Mouse (Mus musculus) liver, embryonic 15.5 days (tissue): Measurements from ENCODE around the gene Cox7a2. TPM values are rescaled to one million over a fixed set of nuclear protein-coding genes. Genes with fewer than 3 reads are reported as not detected.

Source experiments
- ATAC-seq: fragments of 200-750 bp; cut with Nextera tagmentation; 2 replicates; pipeline ENCODE4 v1.8.0; 2017; ENCODE audit warnings: moderate number of reproducible peaks, mild to moderate bottlenecking, moderate library complexity; ENCODE audit not compliant: insufficient read depth
- H3K27ac ChIP-seq: fragments of 300-500 bp; sonication (generic); replicated peaks from 2 replicates; pipeline ENCODE4 v1.5.1; 2015; ENCODE audit warnings: mild to moderate bottlenecking, inconsistent platforms
- H3K27me3 ChIP-seq: fragments of 300-500 bp; sonication (generic); 2 replicates; pipeline ENCODE4 v1.6.1; 2015; ENCODE audit warnings: mild to moderate bottlenecking, inconsistent platforms
- H3K36me3 ChIP-seq: fragments of 300-500 bp; sonication (generic); replicated peaks from 2 replicates; pipeline ENCODE4 v1.6.1; 2015; ENCODE audit warnings: moderate library complexity, mild to moderate bottlenecking, inconsistent platforms
- H3K4me1 ChIP-seq: fragments of 300-500 bp; sonication (generic); replicated peaks from 2 replicates; pipeline ENCODE4 v1.6.1; 2015; ENCODE audit warnings: inconsistent platforms
- H3K4me2 ChIP-seq: fragments of 300-500 bp; sonication (generic); 2 replicates; pipeline ENCODE4 v1.6.1; 2015; ENCODE audit warnings: moderate library complexity, mild to moderate bottlenecking, inconsistent platforms
- H3K4me3 ChIP-seq: fragments of 300-500 bp; sonication (generic); replicated peaks from 2 replicates; pipeline ENCODE4 v1.5.1; 2015; ENCODE audit warnings: mild to moderate bottlenecking, inconsistent platforms
- H3K9ac ChIP-seq: fragments of 300-500 bp; sonication (generic); 2 replicates; pipeline ENCODE4 v1.6.1; 2015; ENCODE audit warnings: moderate library complexity, mild to moderate bottlenecking, inconsistent platforms
- H3K9me3 ChIP-seq: fragments of 300-500 bp; sonication (generic); replicated peaks from 2 replicates; pipeline ENCODE4 v1.6.1; 2016; ENCODE audit warnings: inconsistent platforms
- WGBS: fragments of 180-500 bp; shearing (Covaris S2); methylation state at CpG from one replicate; pipeline ENCODE4 v1.1.7; 2015; ENCODE audit warnings: mixed read lengths; ENCODE audit not compliant: insufficient replicate concordance; 5-methylcytosine and 5-hydroxymethylcytosine counted together
- polyA plus RNA-seq: library from polyadenylated mRNA; unstranded; fragments of >200 nt; fragmentation: Nextera tagmentation; extraction: Ambion mirVana; gene quantifications from 2 replicates; pipeline ENCODE4 v1.2.1, GENCODE M21; 2015

Gene Cox7a2
- 387 and 436 TPM in 2 replicates for polyA plus RNA-seq

- Histone ChIP-seq H3K9me3 (no peaks in the 10 kb centered on the region), H3K9ac (peak within 1 kb of the TSS; percentile 85), H3K4me3 (peak within 1 kb of the TSS; percentile 93), H3K4me2 (peak within 1 kb of the TSS; percentile 84), H3K27ac (peak within 1 kb of the TSS; percentile 87), H3K36me3 (peaks cover 26% of the 10 kb centered on the region), H3K4me1 (peaks cover 22% of the 10 kb centered on the region), H3K27me3 (no peaks in the 10 kb centered on the region)
- WGBS, result under 1% methylated on average over 49 of the region's 49 CpGs
- peak; percentile 100 for ATAC-seq
Observed at GRCm38 (mm10) chr9:79759385-79760005, at the start of gene Cox7a2. TSS of gene Cox7a2 (minus strand) at chr9:79759878.

- H3K4me1 ChIP-seq, result no peaks in the 10 kb centered on the region; the same call in 1 of the 2 replicates
- 46% methylated on average over 6 of the region's 6 CpGs for WGBS
- no peak overlapping the region for H3K4me2 ChIP-seq
- H3K9me3 ChIP-seq, result no peaks in the 10 kb centered on the region
- no peak overlapping the region for H3K27ac ChIP-seq
- H3K36me3 ChIP-seq, result no peaks in the 10 kb centered on the region
- H3K27me3 ChIP-seq, result no peaks in the 10 kb centered on the region
- no peak overlapping the region for H3K9ac ChIP-seq
- no peak for ATAC-seq
- no peak overlapping the region for H3K4me3 ChIP-seq
Observed at GRCm38 (mm10) chr9:79809411-79809810, 49.7 kb upstream of the Cox7a2 start.

GRCm38 (mm10) chr9:79807178-79807577, 47.5 kb upstream of the Cox7a2 start:
- Histone ChIP-seq H3K27ac (no peak overlapping the region), H3K4me1 (no peaks in the 10 kb centered on the region; the same call in 1 of the 2 replicates), H3K27me3 (no peaks in the 10 kb centered on the region), H3K36me3 (no peaks in the 10 kb centered on the region), H3K4me3 (no peak overlapping the region), H3K4me2 (no peak overlapping the region), H3K9ac (no peak overlapping the region), H3K9me3 (no peaks in the 10 kb centered on the region)
- 26% methylated on average over 4 of the region's 4 CpGs for WGBS
- no peak for ATAC-seq

DNA sequence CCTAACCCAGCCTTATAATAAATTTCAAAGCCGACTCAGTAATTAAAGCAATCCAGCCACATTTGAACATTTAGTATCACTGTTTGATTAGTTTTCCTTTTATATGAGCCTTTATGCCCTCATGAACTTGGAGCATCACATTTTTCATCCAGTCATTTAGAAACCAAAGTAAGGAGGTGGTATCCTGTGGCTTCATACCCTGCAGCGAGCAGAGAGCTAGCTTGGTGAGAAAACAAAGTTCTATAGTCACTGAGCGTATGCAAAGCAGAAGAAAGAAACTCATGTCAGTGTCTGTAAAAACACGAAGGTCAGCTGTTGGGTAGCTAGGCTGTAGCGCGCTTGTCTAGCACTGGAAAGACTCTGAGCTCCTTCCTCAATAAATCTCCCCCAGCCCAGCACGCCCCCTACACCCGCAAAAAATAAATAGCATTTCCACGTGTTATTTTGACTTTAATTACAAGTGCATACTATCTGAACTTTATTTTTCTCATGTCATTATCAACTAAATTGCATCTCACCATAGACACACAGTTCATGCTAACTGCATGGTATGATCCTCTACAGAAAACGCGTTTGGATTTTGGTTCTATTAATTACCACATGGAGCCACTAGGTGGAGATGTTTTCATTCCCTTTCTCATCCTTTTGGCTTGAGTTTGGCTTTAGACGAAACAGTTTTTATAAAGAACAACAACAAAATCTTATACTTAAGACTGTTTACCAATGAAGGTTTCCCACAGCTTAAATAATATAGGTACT, 46.8 kb upstream of the Cox7a2 start:
- Histone ChIP-seq H3K27ac (no peak overlapping the region), H3K4me1 (no peaks in the 10 kb centered on the region; the same call in 1 of the 2 replicates), H3K4me2 (no peak overlapping the region), H3K36me3 (no peaks in the 10 kb centered on the region), H3K9me3 (no peaks in the 10 kb centered on the region), H3K27me3 (no peaks in the 10 kb centered on the region), H3K9ac (no peak overlapping the region), H3K4me3 (no peak overlapping the region)
- WGBS, result 38% methylated on average over 12 of the region's 12 CpGs
- ATAC-seq, result no peak

DNA sequence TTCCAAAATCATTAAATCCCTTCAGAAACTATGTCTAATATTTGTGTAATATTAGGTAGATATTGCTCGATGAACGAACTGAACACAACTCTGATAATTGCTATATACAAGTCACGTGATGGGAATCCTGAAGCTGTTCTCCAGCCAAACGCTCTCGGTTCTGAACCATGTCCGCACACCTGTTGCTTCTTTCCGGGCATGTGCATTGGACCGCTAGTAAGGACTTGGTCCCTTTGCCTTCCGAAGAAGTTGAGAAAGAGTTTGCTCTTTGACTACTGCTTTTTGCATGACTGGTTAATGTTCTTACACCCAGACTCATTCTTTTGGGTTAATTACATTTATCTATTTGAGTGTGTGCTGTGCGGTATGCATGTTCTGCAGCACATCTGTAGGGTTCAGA, 45.7 kb upstream of the Cox7a2 start:
- Histone ChIP-seq H3K27ac (no peak overlapping the region), H3K36me3 (no peaks in the 10 kb centered on the region), H3K4me1 (no peaks in the 10 kb centered on the region; the same call in 1 of the 2 replicates), H3K4me3 (no peak overlapping the region), H3K9ac (no peak overlapping the region), H3K4me2 (no peak overlapping the region), H3K9me3 (no peaks in the 10 kb centered on the region), H3K27me3 (no peaks in the 10 kb centered on the region)
- no peak for ATAC-seq
- 75% methylated on average over 10 of the region's 10 CpGs for WGBS

DNA sequence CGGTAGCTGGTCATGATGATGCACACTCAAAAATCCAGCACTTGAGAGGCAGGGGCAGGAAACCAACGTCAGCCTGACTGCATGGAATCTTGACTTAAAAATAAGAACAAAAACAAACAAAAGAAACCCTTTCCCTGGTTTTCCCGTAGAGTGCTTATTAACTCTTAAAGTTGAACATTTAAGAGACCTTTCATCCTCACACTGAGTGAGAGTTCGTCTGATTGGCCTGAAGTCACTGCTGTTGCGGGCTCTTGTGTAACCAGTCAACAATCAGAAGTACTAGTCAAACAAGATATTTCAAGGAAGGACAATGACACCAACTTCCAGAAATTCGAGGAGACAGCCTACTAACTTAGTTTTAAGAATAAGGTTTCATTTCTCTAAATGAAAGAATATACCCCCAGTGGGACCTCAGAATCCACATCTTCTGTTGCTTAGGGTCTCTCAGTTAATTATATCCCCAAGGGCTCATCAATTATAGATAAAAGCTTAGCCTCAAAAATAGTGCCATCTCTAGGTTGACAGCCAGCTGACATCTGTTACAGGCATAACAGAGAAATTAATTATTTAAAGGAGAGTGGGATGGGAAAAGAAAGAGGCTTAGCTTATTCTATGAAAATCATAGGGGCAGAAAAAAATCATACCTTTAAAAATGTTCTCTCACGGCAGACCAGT, 36.9 kb upstream of the Cox7a2 start:
- no peak overlapping the region for H3K27ac ChIP-seq
- ATAC-seq, result no peak
- peaks cover 17% of the 10 kb centered on the region for H3K4me1 ChIP-seq
- H3K36me3 ChIP-seq, result no peaks in the 10 kb centered on the region
- H3K9ac ChIP-seq, result no peak overlapping the region
- no peaks in the 10 kb centered on the region for H3K9me3 ChIP-seq
- H3K4me2 ChIP-seq, result no peak overlapping the region
- no peak overlapping the region for H3K4me3 ChIP-seq
- WGBS, result 55% methylated on average over 7 of the region's 7 CpGs
- H3K27me3 ChIP-seq, result no peaks in the 10 kb centered on the region

DNA sequence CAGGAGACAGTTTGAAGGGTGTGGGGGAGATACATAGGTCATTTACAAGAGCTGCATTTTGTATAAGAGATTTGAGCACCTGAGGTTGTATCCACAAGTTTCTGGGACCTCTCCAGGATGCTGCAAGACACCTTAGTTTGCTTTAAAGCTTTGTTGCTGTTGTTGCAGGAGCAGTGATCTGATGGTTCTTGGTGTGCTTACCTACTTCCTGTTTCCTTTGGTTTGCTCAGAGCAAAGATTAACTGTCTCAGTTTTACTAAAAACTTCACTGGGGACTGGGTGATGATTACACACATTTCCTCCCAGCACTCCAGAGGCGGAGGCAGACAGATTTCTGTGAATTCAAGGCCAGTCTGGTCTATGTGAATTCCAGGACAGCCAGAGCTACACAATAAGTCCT, 35.4 kb upstream of the Cox7a2 start:
- 25% methylated on average over 1 of the region's 1 CpGs for WGBS
- Histone ChIP-seq H3K4me3 (no peak overlapping the region), H3K9me3 (no peaks in the 10 kb centered on the region), H3K27me3 (no peaks in the 10 kb centered on the region), H3K36me3 (no peaks in the 10 kb centered on the region), H3K27ac (no peak overlapping the region), H3K4me1 (peaks cover 17% of the 10 kb centered on the region), H3K9ac (no peak overlapping the region), H3K4me2 (no peak overlapping the region)
- ATAC-seq, result no peak

GRCm38 (mm10) chr9:79792841-79793835, 33.5 kb upstream of the Cox7a2 start, which contains the start of gene Tmem30a:
TSS of gene Tmem30a (minus strand) at chr9:79793507.
- WGBS, result under 1% methylated on average over 89 of the region's 91 CpGs
- H3K4me3 ChIP-seq, result peak within 1 kb of the TSS; percentile 98
- H3K27ac ChIP-seq, result peak within 1 kb of the TSS; percentile 95
- peak within 1 kb of the TSS; percentile 77 for H3K4me2 ChIP-seq
- peak; percentile 94 for ATAC-seq
- H3K4me1 ChIP-seq, result peaks cover 22% of the 10 kb centered on the region
- peak within 1 kb of the TSS; percentile 87 for H3K9ac ChIP-seq
- no peaks in the 10 kb centered on the region for H3K9me3 ChIP-seq
- H3K27me3 ChIP-seq, result no peaks in the 10 kb centered on the region
- H3K36me3 ChIP-seq, result no peaks in the 10 kb centered on the region

DNA sequence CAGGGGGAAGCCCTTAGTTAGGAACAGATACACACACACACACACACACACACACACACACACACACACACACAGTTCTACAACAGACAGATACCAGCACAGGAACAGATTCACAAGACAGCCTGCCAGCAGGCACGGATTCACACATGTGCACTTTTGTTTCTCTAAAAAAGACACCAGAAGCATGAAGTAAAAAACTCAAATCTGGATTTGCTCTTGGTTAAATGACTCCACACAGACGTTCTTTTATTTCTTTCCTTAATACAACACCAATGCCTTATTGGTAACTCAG, 26.1 kb upstream of the Cox7a2 start:
- no peak overlapping the region for H3K4me3 ChIP-seq
- H3K27me3 ChIP-seq, result no peaks in the 10 kb centered on the region
- no peak overlapping the region for H3K27ac ChIP-seq
- no peak overlapping the region for H3K4me2 ChIP-seq
- ATAC-seq, result no peak
- no peaks in the 10 kb centered on the region for H3K9me3 ChIP-seq
- H3K4me1 ChIP-seq, result peaks cover 14% of the 10 kb centered on the region
- H3K9ac ChIP-seq, result no peak overlapping the region
- no peaks in the 10 kb centered on the region for H3K36me3 ChIP-seq
- WGBS, result 53% methylated on average over 2 of the region's 2 CpGs

DNA sequence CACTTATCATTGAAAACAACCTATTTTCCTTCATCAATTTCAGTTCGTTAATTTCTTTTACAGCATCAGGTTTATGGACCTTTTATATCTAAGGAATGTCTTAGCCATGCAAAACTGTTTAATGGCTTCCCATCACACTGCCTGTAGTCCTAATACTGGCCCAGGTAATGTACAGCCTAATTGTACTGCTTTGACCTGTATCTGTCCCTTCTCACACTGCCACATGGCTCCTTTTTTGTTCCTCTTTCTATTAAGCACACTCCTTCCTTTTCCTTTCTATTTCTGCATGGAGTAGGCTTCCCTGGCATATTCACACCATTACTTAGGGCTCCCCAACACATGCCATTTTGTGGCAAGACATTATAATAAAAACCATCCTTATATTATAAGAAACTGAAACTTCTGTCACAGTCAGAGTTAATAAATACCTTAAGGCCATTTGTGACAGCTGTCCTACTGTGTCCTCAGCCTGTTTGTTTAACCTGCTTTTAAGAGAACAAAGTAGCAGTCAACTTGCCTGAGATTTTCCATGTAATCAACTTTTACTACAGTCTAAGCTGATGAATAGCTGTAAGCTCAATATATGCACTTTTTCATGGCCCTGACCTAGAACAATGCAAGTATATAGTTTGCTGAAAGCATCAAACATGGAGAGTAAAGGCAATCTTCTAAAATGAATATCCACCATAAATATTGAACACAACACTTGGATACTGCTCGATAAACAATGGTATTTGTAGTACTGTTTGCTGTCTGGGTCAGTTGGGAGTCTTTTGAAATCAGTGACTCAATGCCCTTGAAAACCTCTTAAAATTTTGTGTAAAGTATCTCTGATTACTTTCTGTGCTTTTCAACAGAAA, 25.5 kb upstream of the Cox7a2 start:
- Histone ChIP-seq H3K4me3 (no peak overlapping the region), H3K9ac (no peak overlapping the region), H3K27me3 (no peaks in the 10 kb centered on the region), H3K9me3 (no peaks in the 10 kb centered on the region), H3K27ac (no peak overlapping the region), H3K36me3 (no peaks in the 10 kb centered on the region), H3K4me2 (no peak overlapping the region), H3K4me1 (peaks cover 14% of the 10 kb centered on the region)
- no peak for ATAC-seq
- WGBS, result 72% methylated on average over 2 of the region's 2 CpGs
